Mouse (Mus musculus) small intestine, adult 10 weeks (tissue): ENCODE measurements around the gene A630010A05Rik. TPM values are rescaled to one million over a fixed set of nuclear protein-coding genes. Genes with fewer than 3 reads are reported as not detected.

Experiments
- polyA plus RNA-seq: library from polyadenylated mRNA; stranded (reverse); fragments of 350-450 nt; fragmentation: Illumina TruSeq; extraction: RNeasy Lipid Tissue Mini Kit (QIAGEN cat#74804); gene quantifications from one replicate; pipeline ENCODE4 v1.2.3, GENCODE M21; 2014; ENCODE audit warnings: low replicate concordance

A630010A05Rik gene
- not detected for polyA plus RNA-seq

DNA sequence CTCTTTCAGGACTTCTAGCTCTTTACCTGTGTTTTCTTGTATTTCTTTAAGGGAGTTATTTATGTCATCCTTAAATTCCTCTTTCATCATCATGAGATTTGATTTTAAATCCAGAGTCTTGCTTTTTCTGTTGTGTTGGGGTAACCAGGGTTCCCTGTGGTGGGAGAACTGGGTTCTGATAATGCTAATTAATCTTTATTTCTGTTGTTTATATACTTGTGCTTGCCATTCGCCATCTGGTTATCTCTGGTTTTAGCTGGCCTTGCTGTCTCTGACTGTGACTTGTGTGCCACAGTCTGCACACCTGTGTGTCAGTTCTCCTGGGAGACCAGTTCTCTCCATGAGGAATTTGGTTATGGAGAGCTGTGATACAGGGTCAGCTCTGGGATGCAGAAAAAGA lies at the start of gene A630010A05Rik:
Gene A630010A05Rik (plus strand): TSS at position 301 of the 400 bp plus-strand sequence.

Other genes starting within 250 kb of the A630010A05Rik start
- gene Fopnl, start 244.9 kb upstream of the A630010A05Rik start, polyA plus RNA-seq, result 59.8 TPM
- gene Abcc1, start 200.8 kb upstream of the A630010A05Rik start, polyA plus RNA-seq, result 1.7 TPM